Mouse (Mus musculus) liver, postnatal 0 days (tissue): ENCODE measurements around the gene Gm37240. TPM values are rescaled to one million over a fixed set of nuclear protein-coding genes. Genes with fewer than 3 reads are reported as not detected.
A peak's percentile ranks its signal among the peaks of the same experiment; 100 is the strongest.

Experiments
- ATAC-seq: fragments of 200-750 bp; cut with Nextera tagmentation; 2 replicates; pipeline ENCODE4 v1.8.0; 2017; ENCODE audit warnings: mild to moderate bottlenecking, moderate library complexity
- DNase-seq: peaks from one replicate; pipeline ENCODE4 v3.0.0-alpha.2; 2016
- H3K27ac ChIP-seq: fragments of 300-500 bp; sonication (generic); 2 replicates; pipeline ENCODE4 v1.5.1; 2014; ENCODE audit warnings: antibody characterized with exemption, moderate library complexity, mild to moderate bottlenecking, low read depth
- H3K27me3 ChIP-seq: fragments of 300-500 bp; sonication (generic); 2 replicates; pipeline ENCODE4 v1.6.1; 2014; ENCODE audit warnings: low read length, control low read depth, mixed read lengths; ENCODE audit not compliant: insufficient read depth
- H3K36me3 ChIP-seq: fragments of 300-500 bp; sonication (generic); replicated peaks from 2 replicates; pipeline ENCODE4 v1.6.1; 2014; ENCODE audit warnings: mild to moderate bottlenecking, control low read depth, low read length, moderate library complexity, mixed read lengths; ENCODE audit not compliant: insufficient read depth
- H3K4me1 ChIP-seq: fragments of 300-500 bp; sonication (generic); 2 replicates; pipeline ENCODE4 v1.6.1; 2014; ENCODE audit warnings: antibody characterized with exemption, mild to moderate bottlenecking, control low read depth; ENCODE audit not compliant: insufficient read depth
- H3K4me2 ChIP-seq: fragments of 300-500 bp; sonication (generic); 2 replicates; pipeline ENCODE4 v1.6.1; 2014; ENCODE audit warnings: low read depth, mild to moderate bottlenecking, low read length, moderate library complexity, mixed read lengths
- H3K4me3 ChIP-seq: fragments of 300-500 bp; sonication (generic); 2 replicates; pipeline ENCODE4 v1.5.1; 2014; ENCODE audit warnings: low read depth, low read length
- H3K9ac ChIP-seq: fragments of 300-500 bp; sonication (generic); replicated peaks from 2 replicates; pipeline ENCODE4 v1.6.1; 2014; ENCODE audit warnings: mild to moderate bottlenecking, moderate library complexity
- H3K9me3 ChIP-seq: fragments of 300-500 bp; sonication (generic); 2 replicates; pipeline ENCODE4 v1.6.1; 2016; ENCODE audit warnings: mild to moderate bottlenecking, control low read depth, low read length, mixed read lengths
- CTCF ChIP-seq: sonication (generic); IDR thresholded peaks from 2 replicates; pipeline ENCODE4 v1.5.1; 2016; ENCODE audit warnings: antibody characterized with exemption, low read depth
- EP300 ChIP-seq: IDR thresholded peaks from 2 replicates; pipeline ENCODE4 v1.6.1; 2016; ENCODE audit warnings: antibody characterized with exemption, low read depth, mild to moderate bottlenecking
- WGBS: fragments of 180-500 bp; shearing (Covaris S2); extraction: QIAGEN DNeasy Blood & Tissue Kit; methylation state at CpG from one replicate; pipeline ENCODE4 v1.1.7; 2014; ENCODE audit not compliant: insufficient replicate concordance; 5-methylcytosine and 5-hydroxymethylcytosine counted together
- polyA plus RNA-seq: library from polyadenylated mRNA; unstranded; fragments of >200 nt; fragmentation: Nextera tagmentation; extraction: Ambion mirVana; gene quantifications from 2 replicates; pipeline ENCODE4 v1.2.1, GENCODE M21; 2015

The Gm37240 gene
- polyA plus RNA-seq, 1 experiment from 2014 or later = 0.72 TPM

DNA sequence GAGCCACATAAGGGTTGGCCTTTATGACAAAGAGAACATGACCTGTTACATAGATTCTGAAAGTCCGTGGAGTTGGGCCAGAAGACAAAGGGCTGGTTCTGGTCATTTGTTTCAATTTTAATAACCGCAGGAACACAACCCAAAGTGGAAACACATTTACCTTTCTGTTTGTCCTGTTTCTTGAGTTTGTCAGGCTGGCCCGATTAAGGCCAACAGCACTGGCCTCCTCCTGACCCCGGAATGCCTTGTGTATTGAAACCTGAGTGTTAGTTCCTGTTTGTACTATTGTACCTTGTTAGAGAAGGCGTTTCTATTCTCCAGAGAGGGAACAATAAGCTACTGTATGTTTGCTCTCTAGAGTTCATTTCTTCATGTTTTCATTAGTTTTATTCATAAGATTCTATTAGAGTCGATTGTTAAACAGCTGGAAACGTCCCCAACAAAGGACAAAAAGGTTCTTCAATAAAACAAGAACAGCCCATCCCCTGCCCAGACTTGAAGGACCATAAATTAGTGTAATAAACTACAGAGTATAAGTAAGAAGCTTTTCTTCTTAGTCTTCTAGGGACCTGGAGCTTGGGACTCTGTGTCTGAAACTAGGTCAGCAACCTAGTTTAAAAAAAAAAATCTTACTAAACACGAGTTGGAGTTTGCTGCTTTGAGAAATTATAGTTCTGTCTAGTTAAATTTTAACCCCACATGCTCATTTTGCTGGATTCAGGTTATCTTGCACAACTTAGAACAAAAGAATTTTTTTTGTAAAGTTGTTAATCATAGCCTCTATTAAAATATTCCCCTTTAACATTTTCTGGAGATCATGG is 1112.9 kb downstream of the Gm37240 start:
- Histone ChIP-seq H3K4me3 (no peak overlapping the region), H3K27me3 (no peaks in the 10 kb centered on the region), H3K4me1 (peaks cover 13% of the 10 kb centered on the region; the same call in 1 of the 2 replicates), H3K9ac (no peak overlapping the region), H3K36me3 (no peaks in the 10 kb centered on the region), H3K27ac (no peak overlapping the region), H3K9me3 (no peaks in the 10 kb centered on the region), H3K4me2 (no peak overlapping the region)
- ATAC-seq (no peak), DNase-seq (no peak)
- WGBS = 55% methylated on average over 8 of the region's 8 CpGs
- no peak for TF ChIP-seq EP300
- TF ChIP-seq CTCF = no peak

DNA sequence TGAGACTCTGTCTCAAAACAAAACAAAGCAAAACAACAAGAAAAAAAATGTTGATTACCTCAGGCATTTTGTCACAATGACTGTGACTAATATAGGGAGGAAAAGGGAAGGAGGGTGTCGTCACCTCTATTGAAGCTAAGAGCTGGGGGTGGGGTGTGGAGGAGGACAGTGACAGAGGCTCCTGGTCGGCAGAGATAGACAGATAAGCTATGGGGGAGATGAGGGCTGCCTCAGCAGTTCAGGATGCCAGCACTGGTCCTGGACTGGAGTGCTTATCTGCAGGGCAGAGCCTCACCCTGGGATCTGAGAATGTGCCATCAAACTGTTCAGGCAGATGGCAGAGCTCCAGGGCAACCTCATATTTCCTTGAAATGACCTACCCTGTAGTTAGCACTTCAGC is 1115.3 kb downstream of the Gm37240 start:
- Histone ChIP-seq H3K27me3 (no peaks in the 10 kb centered on the region), H3K4me1 (peaks cover 15% of the 10 kb centered on the region; the same call in 1 of the 2 replicates), H3K4me3 (no peak overlapping the region), H3K27ac (peak overlapping the region; percentile 68; the same call in 1 of the 2 replicates), H3K36me3 (no peaks in the 10 kb centered on the region), H3K9ac (no peak overlapping the region), H3K4me2 (peak overlapping the region; percentile 18; the same call in 1 of the 2 replicates), H3K9me3 (no peaks in the 10 kb centered on the region)
- TF ChIP-seq CTCF (no peak), EP300 (peak; percentile 89)
- ATAC-seq = peak; percentile 100
- 31% methylated on average over 2 of the region's 2 CpGs for WGBS
- DNase-seq = peak; percentile 59

DNA sequence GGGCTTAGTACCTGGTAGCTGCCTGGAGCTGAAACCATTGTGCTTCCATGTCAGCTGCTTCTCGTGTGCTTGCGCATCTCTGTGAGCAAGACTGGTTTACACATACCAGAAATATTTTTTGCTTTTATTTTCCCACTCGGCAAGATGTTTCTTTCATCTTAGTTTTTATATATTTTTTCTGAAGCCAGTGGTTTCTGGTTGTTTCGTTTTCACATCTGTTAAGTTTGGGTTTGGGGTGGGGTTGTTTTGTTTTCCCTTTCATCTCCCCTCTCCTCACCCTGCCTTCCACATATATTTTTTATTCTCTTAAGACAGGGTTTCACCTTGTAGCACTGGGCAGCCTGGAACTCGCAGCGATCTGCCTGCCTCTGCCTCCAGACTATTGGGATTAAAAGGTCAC is 1116.8 kb downstream of the Gm37240 start:
- TF ChIP-seq CTCF = no peak
- TF ChIP-seq EP300 = no peak
- Histone ChIP-seq H3K4me2 (no peak overlapping the region), H3K36me3 (no peaks in the 10 kb centered on the region), H3K27me3 (no peaks in the 10 kb centered on the region), H3K4me1 (peaks cover 15% of the 10 kb centered on the region; the same call in 1 of the 2 replicates), H3K9ac (no peak overlapping the region), H3K9me3 (no peaks in the 10 kb centered on the region), H3K4me3 (no peak overlapping the region), H3K27ac (no peak overlapping the region)
- 86% methylated on average over 6 of the region's 6 CpGs for WGBS
- ATAC-seq (no peak), DNase-seq (no peak)

DNA sequence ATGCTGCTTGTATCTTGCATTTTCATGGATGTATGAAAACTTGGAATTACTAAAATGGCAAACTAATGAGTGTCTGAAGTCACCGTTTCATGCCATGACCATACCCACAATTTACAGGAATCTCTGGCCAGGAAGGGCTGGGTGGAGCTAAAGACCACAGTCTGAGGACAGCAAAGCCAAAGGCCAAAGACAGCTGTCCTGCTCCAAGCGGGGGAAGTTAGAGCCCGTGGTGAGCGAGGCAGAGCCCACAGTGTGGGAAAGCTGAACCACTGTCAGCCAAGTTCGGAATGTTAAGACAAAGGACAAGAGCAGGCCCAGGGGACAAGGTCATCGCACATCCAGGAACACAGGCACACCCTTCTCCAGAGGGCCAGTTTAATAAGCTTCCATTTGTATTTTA is 1117.9 kb downstream of the Gm37240 start:
- H3K27ac ChIP-seq = no peak overlapping the region
- H3K4me2 ChIP-seq = no peak overlapping the region
- no peak for DNase-seq
- H3K27me3 ChIP-seq = no peaks in the 10 kb centered on the region
- H3K9ac ChIP-seq = no peak overlapping the region
- H3K36me3 ChIP-seq = no peaks in the 10 kb centered on the region
- TF ChIP-seq EP300 (no peak), CTCF (no peak)
- no peaks in the 10 kb centered on the region for H3K9me3 ChIP-seq
- H3K4me1 ChIP-seq = peaks cover 15% of the 10 kb centered on the region; the same call in 1 of the 2 replicates
- no peak for ATAC-seq
- WGBS = 72% methylated on average over 6 of the region's 6 CpGs
- H3K4me3 ChIP-seq = no peak overlapping the region

DNA sequence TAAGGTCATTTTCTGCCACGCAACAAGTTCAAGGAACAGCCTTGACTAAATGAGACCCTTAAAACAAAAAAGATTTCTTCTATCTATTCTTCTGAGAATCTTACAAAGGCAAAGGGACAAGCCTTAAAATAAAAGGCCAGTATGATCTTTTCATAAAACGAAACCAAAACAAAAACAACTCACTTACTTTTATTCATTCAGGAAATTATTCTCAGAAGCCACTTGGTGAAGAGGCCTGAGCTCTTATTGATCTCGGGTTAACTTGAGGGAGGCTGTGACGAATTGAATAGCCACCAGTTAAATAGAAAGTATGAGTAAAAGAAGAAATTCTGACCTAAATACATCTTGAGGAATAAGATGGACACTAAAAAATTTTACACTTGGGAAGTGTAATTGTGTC is 1118.4 kb downstream of the Gm37240 start:
- H3K4me2 ChIP-seq = no peak overlapping the region
- H3K4me3 ChIP-seq = no peak overlapping the region
- DNase-seq (no peak), ATAC-seq (no peak)
- no peak overlapping the region for H3K27ac ChIP-seq
- no peaks in the 10 kb centered on the region for H3K9me3 ChIP-seq
- TF ChIP-seq EP300 = no peak
- TF ChIP-seq CTCF = no peak
- H3K9ac ChIP-seq = no peak overlapping the region
- no peaks in the 10 kb centered on the region for H3K27me3 ChIP-seq
- WGBS = 83% methylated on average over 4 of the region's 4 CpGs
- peaks cover 15% of the 10 kb centered on the region; the same call in 1 of the 2 replicates for H3K4me1 ChIP-seq
- H3K36me3 ChIP-seq = no peaks in the 10 kb centered on the region

DNA sequence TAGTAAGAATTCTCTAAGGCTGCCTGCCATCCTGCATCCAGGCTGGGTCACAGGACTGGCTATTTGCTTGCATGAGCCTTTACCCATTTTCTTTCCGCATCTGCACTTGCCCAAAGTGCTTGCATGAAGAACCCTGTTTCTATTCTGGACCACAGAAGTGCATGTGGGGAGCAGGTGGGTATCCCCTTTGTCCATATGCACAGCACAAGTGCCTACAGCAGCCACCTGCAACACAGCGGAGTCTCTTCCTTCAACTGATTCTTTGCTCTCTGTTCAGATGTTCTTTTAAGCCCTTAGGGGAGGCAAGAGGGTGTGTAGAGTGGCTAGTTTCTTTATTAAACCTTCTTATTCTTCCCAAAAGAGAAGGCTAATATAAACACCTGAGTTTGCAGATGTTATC is 1133.5 kb downstream of the Gm37240 start:
- Histone ChIP-seq H3K9ac (no peak overlapping the region), H3K4me1 (no peaks in the 10 kb centered on the region), H3K27ac (no peak overlapping the region), H3K9me3 (no peaks in the 10 kb centered on the region), H3K27me3 (no peaks in the 10 kb centered on the region), H3K4me3 (no peak overlapping the region), H3K4me2 (no peak overlapping the region), H3K36me3 (no peaks in the 10 kb centered on the region)
- DNase-seq (no peak), ATAC-seq (no peak)
- 83% methylated on average over 2 of the region's 2 CpGs for WGBS
- TF ChIP-seq CTCF (no peak), EP300 (no peak)
